Mouse (Mus musculus) lung, postnatal 0 days (tissue): ENCODE results near the gene 1700012P22Rik. TPM values are rescaled to one million over a fixed set of nuclear protein-coding genes. Genes with fewer than 3 reads are reported as not detected.

Experiments
- ATAC-seq: fragments of 200-750 bp; cut with Nextera tagmentation; 2 replicates; pipeline ENCODE4 v1.8.0; 2017; ENCODE audit warnings: moderate library complexity
- DNase-seq: peaks from one replicate; pipeline ENCODE4 v3.0.0-alpha.2; 2016; ENCODE audit warnings: low spot score
- H3K27ac ChIP-seq: fragments of 300-500 bp; sonication (generic); 2 replicates; pipeline ENCODE4 v1.5.1; 2014; ENCODE audit warnings: antibody characterized with exemption, mild to moderate bottlenecking, low read length, mixed read lengths
- H3K27me3 ChIP-seq: fragments of 300-500 bp; sonication (generic); replicated peaks from 2 replicates; pipeline ENCODE4 v1.6.1; 2014; ENCODE audit warnings: low read length, mixed read lengths; ENCODE audit not compliant: insufficient read depth
- H3K36me3 ChIP-seq: fragments of 300-500 bp; sonication (generic); 2 replicates; pipeline ENCODE4 v1.6.1; 2014; ENCODE audit warnings: low read length, mixed read lengths; ENCODE audit not compliant: insufficient read depth
- H3K4me1 ChIP-seq: fragments of 300-500 bp; sonication (generic); 2 replicates; pipeline ENCODE4 v1.6.1; 2014; ENCODE audit warnings: antibody characterized with exemption, low read depth, low read length, mixed read lengths; ENCODE audit not compliant: insufficient read depth
- H3K4me2 ChIP-seq: fragments of 300-500 bp; sonication (generic); replicated peaks from 2 replicates; pipeline ENCODE4 v1.6.1; 2014; ENCODE audit warnings: low read depth, mild to moderate bottlenecking, low read length, moderate library complexity, mixed read lengths
- H3K4me3 ChIP-seq: fragments of 300-500 bp; sonication (generic); 2 replicates; pipeline ENCODE4 v1.5.1; 2014; ENCODE audit warnings: low read depth, low read length
- H3K9ac ChIP-seq: fragments of 300-500 bp; sonication (generic); replicated peaks from 2 replicates; pipeline ENCODE4 v1.6.1; 2014; ENCODE audit warnings: low read depth, mild to moderate bottlenecking
- H3K9me3 ChIP-seq: fragments of 300-500 bp; sonication (generic); 2 replicates; pipeline ENCODE4 v1.6.1; 2016; ENCODE audit warnings: low read length, mixed read lengths
- CTCF ChIP-seq: IDR thresholded peaks from 2 replicates; pipeline ENCODE4 v1.5.1; 2016; ENCODE audit warnings: antibody characterized with exemption, mild to moderate bottlenecking
- EP300 ChIP-seq: IDR thresholded peaks from 2 replicates; pipeline ENCODE4 v1.6.1; 2016; ENCODE audit warnings: antibody characterized with exemption, mild to moderate bottlenecking, control low read depth
- WGBS: fragments of 180-500 bp; shearing (Covaris S2); extraction: QIAGEN DNeasy Blood & Tissue Kit; methylation state at CpG from one replicate; pipeline ENCODE4 v1.1.7; 2014; 5-methylcytosine and 5-hydroxymethylcytosine counted together
- polyA plus RNA-seq: library from polyadenylated mRNA; unstranded; fragments of >200 nt; fragmentation: Nextera tagmentation; extraction: Ambion mirVana; gene quantifications from 2 replicates; pipeline ENCODE4 v1.2.1, GENCODE M21; 2015

The 1700012P22Rik gene
- polyA plus RNA-seq, 1 experiment from 2014 or later, result not detected

DNA sequence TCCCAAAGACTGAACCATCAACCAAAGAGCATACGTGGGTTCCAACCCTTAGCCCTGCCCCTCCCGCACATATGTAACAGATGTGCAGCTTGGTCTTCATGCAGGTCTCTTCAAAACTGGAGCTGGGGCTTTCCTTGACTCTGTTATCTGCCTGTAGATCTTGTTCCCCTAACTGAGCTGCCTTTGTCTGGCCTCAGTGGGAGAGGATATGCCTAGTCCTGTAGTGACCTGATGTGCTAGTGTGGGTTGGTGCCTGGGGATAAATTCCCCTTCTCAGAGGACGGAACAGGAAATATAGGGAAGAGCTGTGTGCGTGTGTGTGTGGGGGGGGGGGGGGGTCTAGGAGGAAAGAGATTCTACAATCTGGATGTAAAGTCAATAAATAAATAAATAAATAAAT is 2.5 kb upstream of the 1700012P22Rik start:
- Histone ChIP-seq H3K4me2 (no peak overlapping the region), H3K4me3 (no peak overlapping the region), H3K4me1 (no peaks in the 10 kb centered on the region), H3K27ac (no peak overlapping the region), H3K27me3 (no peaks in the 10 kb centered on the region), H3K9me3 (no peaks in the 10 kb centered on the region), H3K9ac (no peak overlapping the region), H3K36me3 (no peaks in the 10 kb centered on the region)
- TF ChIP-seq EP300, result no peak
- TF ChIP-seq CTCF, result no peak
- WGBS, result 91% methylated on average over 4 of the region's 4 CpGs
- DNase-seq (no peak), ATAC-seq (no peak)

GRCm38 (mm10) chr4:144433216-144433615 is 5.4 kb downstream of the 1700012P22Rik start:
- Histone ChIP-seq H3K9me3 (no peaks in the 10 kb centered on the region), H3K4me1 (no peaks in the 10 kb centered on the region), H3K27me3 (no peaks in the 10 kb centered on the region), H3K9ac (no peak overlapping the region), H3K4me3 (no peak overlapping the region), H3K27ac (no peak overlapping the region), H3K36me3 (no peaks in the 10 kb centered on the region), H3K4me2 (no peak overlapping the region)
- 82% methylated on average over 5 of the region's 5 CpGs for whole genome bisulfite sequencing
- ATAC-seq (no peak), DNase-seq (no peak)
- TF ChIP-seq EP300 (no peak), CTCF (no peak)

- H3K36me3 ChIP-seq, result no peaks in the 10 kb centered on the region
- WGBS, result 72% methylated on average over 2 of the region's 2 CpGs
- H3K9ac ChIP-seq, result no peak overlapping the region
- TF ChIP-seq CTCF (no peak), EP300 (no peak)
- H3K27ac ChIP-seq, result no peak overlapping the region
- no peak overlapping the region for H3K4me3 ChIP-seq
- H3K4me2 ChIP-seq, result no peak overlapping the region
- no peaks in the 10 kb centered on the region for H3K4me1 ChIP-seq
- H3K27me3 ChIP-seq, result no peaks in the 10 kb centered on the region
- ATAC-seq (no peak), DNase-seq (no peak)
- no peaks in the 10 kb centered on the region for H3K9me3 ChIP-seq
These were observed 7.8 kb downstream of the 1700012P22Rik start for GRCm38 (mm10) chr4:144430723-144431122.

DNA sequence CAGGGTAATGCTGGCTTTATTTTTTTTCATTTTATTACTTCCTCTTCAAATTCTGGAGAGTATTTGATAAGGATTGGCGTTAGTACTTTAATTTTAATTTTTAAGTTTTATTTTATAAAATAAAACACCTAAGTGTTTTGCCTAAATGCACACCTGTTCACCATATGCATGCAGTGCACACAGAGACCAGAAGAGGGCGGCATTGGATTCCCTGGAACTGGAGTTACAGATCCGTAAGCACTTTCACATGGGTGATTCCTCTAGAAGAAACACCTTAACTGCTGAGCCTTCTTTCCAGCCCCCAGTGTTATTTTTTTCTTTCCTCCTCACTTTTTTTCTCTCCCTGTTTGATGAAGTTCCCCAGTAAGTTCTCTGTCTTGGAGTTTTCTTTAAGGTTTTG is 9.7 kb downstream of the 1700012P22Rik start:
- Histone ChIP-seq H3K4me2 (no peak overlapping the region), H3K9ac (no peak overlapping the region), H3K36me3 (no peaks in the 10 kb centered on the region), H3K27me3 (no peaks in the 10 kb centered on the region), H3K4me3 (no peak overlapping the region), H3K27ac (no peak overlapping the region), H3K9me3 (no peaks in the 10 kb centered on the region), H3K4me1 (no peaks in the 10 kb centered on the region)
- WGBS, result 14% methylated on average over 3 of the region's 3 CpGs
- ATAC-seq, result no peak
- TF ChIP-seq EP300 (no peak), CTCF (no peak)
- no peak for DNase-seq

DNA sequence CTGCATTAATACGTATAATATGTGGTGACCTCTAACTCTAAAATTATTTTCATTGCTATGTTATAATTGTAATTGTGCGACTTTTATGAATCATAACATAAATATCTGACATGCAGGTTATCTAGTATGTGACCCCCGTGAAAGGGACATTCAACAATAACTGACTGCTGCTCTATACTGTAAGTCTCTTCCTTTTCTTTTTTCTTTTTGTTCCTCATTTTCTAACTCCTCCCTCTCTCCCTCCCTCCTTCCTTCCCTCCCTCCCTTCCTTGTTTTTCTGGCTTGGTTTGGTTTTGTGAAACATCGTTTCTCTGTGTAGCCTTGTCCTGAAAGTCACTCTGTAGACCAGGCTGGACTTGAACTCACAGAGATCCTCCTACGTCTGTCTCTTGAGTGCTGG is 14.0 kb downstream of the 1700012P22Rik start:
- no peak for TF ChIP-seq EP300
- no peak for TF ChIP-seq CTCF
- DNase-seq (no peak), ATAC-seq (no peak)
- Histone ChIP-seq H3K4me2 (no peak overlapping the region), H3K27me3 (no peaks in the 10 kb centered on the region), H3K9ac (no peak overlapping the region), H3K36me3 (no peaks in the 10 kb centered on the region), H3K4me1 (no peaks in the 10 kb centered on the region), H3K9me3 (no peaks in the 10 kb centered on the region), H3K27ac (no peak overlapping the region), H3K4me3 (no peak overlapping the region)
- WGBS, result 71% methylated on average over 5 of the region's 5 CpGs

GRCm38 (mm10) chr4:144420644-144421043 is 17.9 kb downstream of the 1700012P22Rik start:
- no peak for DNase-seq
- Histone ChIP-seq H3K27me3 (no peaks in the 10 kb centered on the region), H3K27ac (no peak overlapping the region), H3K4me3 (no peak overlapping the region), H3K4me2 (no peak overlapping the region), H3K9ac (no peak overlapping the region), H3K4me1 (no peaks in the 10 kb centered on the region), H3K9me3 (no peaks in the 10 kb centered on the region), H3K36me3 (no peaks in the 10 kb centered on the region)
- TF ChIP-seq CTCF (no peak; the same call in 1 of the 2 replicates), EP300 (no peak)
- no peak for ATAC-seq

DNA sequence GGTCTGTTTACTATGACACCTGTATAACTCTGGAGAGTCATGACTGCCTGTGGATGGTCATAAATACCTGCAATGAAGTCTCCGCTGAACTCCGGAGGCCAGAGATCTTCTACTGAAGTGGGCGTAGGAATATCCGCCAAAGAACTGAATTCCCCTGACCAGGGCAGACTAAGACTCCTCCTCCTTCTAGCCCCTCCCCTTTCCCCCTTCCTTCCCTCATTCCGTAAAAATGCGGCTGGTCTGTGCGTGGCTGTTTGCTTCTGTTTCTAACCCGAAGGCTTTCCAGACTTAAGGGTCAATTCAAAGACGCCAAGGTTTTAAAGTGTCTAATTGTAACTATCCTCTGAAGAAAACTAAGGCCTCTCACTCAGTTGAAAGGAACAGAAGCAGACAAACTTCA is 30.3 kb downstream of the 1700012P22Rik start, which contains the start of gene Pramef12:
Gene Pramef12 (minus strand): TSS at position 175 of the 400 bp plus-strand sequence.
- 46% methylated on average over 9 of the region's 9 CpGs for WGBS
- H3K27ac ChIP-seq, result no peak within 1 kb of the TSS
- H3K4me3 ChIP-seq, result no peak within 1 kb of the TSS
- ATAC-seq (no peak), DNase-seq (no peak)
- H3K27me3 ChIP-seq, result no peaks in the 10 kb centered on the region
- no peak within 1 kb of the TSS for H3K9ac ChIP-seq
- TF ChIP-seq EP300, result no peak
- no peak for TF ChIP-seq CTCF
- no peaks in the 10 kb centered on the region for H3K4me1 ChIP-seq
- H3K36me3 ChIP-seq, result no peaks in the 10 kb centered on the region
- H3K4me2 ChIP-seq, result no peak within 1 kb of the TSS
- H3K9me3 ChIP-seq, result no peaks in the 10 kb centered on the region
